12 mouse cellular contexts compared by ENCODE assay signal in genomic region chr9:28453062-28453461, GRCm38 (mm10).
DNase-seq lines count a peak whose midpoint lies in the region.
"Had no signal": no experiment of that assay in that cellular context is flagged by ENCODE, and none has a peak within 500 bp of the region (broad histone marks: within the 10 kb centered on the region; RNA-seq: fewer than 3 reads in every experiment).

No protein-coding gene starts in this region.

- DNase-seq in cerebellum, postnatal 10 days, result peak; percentile 22 to 29
- no peak for DNase-seq in cerebellum, adult 11 months
- peak; percentile 5 for DNase-seq in testis, postnatal 14 days (ENCODE audit: low spot score)
- DNase-seq in testis, postnatal 10 days (ENCODE audit: low spot score), result no peak
- no peak for DNase-seq in right cerebral cortex, adult 2 months (ENCODE audit: low spot score in 2 of 2)
- DNase-seq: adrenal gland, adult 2 months; adrenal gland, postnatal 10 days; adrenal gland, postnatal 25 days; cerebellum, adult 18-20 months; cerebellum, adult 9-11 months; cerebellum, postnatal 25 days; forebrain, postnatal 0 days had no signal

Comparison
In these comparisons a context has a peak if more than half of its experiments do, and no peak if none do; other contexts are left out.
1. DNase-seq: peak in cerebellum, postnatal 10 days (2 of 2) and testis, postnatal 14 days (single experiment); none in cerebellum, adult 11 months (single experiment), testis, postnatal 10 days (single experiment) and right cerebral cortex, adult 2 months (0 of 2).